Mouse (Mus musculus) gastrocnemius, adult 18-20 months (tissue): ENCODE measurements around the gene Disp1. TPM values are rescaled to one million over a fixed set of nuclear protein-coding genes. Genes with fewer than 3 reads are reported as not detected.

ENCODE experiments used
- DNase-seq: peaks from one replicate; pipeline ENCODE4 v3.0.0; 2021; ENCODE audit warnings: low spot score
- long read RNA-seq, 2 experiments: library from polyadenylated mRNA; stranded (forward); transcript quantifications; one replicate each; pipeline ENCODE4 v2.0.0; 2021
- total RNA-seq, 2 experiments: library from RNA; stranded (reverse); gene quantifications; 2 replicates each; pipeline ENCODE4 v1.2.3; 2021

Disp1 gene
- total RNA-seq: 1 to 10 TPM; 2.3 to 3.3 TPM
- long read RNA-seq, experiment 1, full-length matches to known transcripts: 2 of 2 reads
- long read RNA-seq, experiment 1, partial matches to known transcripts: 0 of 2 reads
- long read RNA-seq, experiment 1, other reads (novel, unspliced or antisense): 0 of 2 reads
- long read RNA-seq, experiment 2, partial matches to known transcripts: 2 of 2 reads
- long read RNA-seq, experiment 2, other reads (novel, unspliced or antisense): 0 of 2 reads

GRCm38 (mm10) chr1:183220796-183221718 lies at the start of gene Disp1:
Gene Disp1, minus strand, starts transcription at chr1:183221522.
- peak; percentile 51 for DNase-seq

GRCm38 (mm10) chr1:183267666-183268065 lies 46.3 kb upstream of the Disp1 start:
- DNase-seq: no peak

GRCm38 (mm10) chr1:183265921-183266467 lies 44.7 kb upstream of the Disp1 start:
- DNase-seq: no peak

GRCm38 (mm10) chr1:183264145-183265008 lies 43.1 kb upstream of the Disp1 start:
- peak; percentile 5 for DNase-seq

GRCm38 (mm10) chr1:183252574-183252973 lies 31.3 kb upstream of the Disp1 start:
- DNase-seq: no peak

GRCm38 (mm10) chr1:183251818-183252217 lies 30.5 kb upstream of the Disp1 start:
- DNase-seq: no peak

- DNase-seq: no peak
These were observed 29.3 kb upstream of the Disp1 start for GRCm38 (mm10) chr1:183250612-183251011.

- DNase-seq: no peak
These were observed 26.8 kb upstream of the Disp1 start for GRCm38 (mm10) chr1:183248144-183248543.

GRCm38 (mm10) chr1:183243293-183243692 lies 22.0 kb upstream of the Disp1 start:
- DNase-seq: no peak

GRCm38 (mm10) chr1:183237901-183238300 lies 16.6 kb upstream of the Disp1 start:
- DNase-seq: peak; percentile 28

GRCm38 (mm10) chr1:183236460-183236859 lies 15.1 kb upstream of the Disp1 start:
- DNase-seq: no peak

- DNase-seq: no peak
These were observed 12.4 kb upstream of the Disp1 start for GRCm38 (mm10) chr1:183233679-183234174.

- DNase-seq: no peak
These were observed 11.8 kb upstream of the Disp1 start for GRCm38 (mm10) chr1:183232985-183233678.

GRCm38 (mm10) chr1:183227469-183227868 lies 6.1 kb upstream of the Disp1 start:
- DNase-seq: no peak

- no peak for DNase-seq
These were observed 2.3 kb downstream of the Disp1 start for GRCm38 (mm10) chr1:183219021-183219420.

- no peak for DNase-seq
These were observed 4.6 kb downstream of the Disp1 start for GRCm38 (mm10) chr1:183216691-183217090.

- DNase-seq: no peak
These were observed 5.6 kb downstream of the Disp1 start for GRCm38 (mm10) chr1:183215706-183216105.

- DNase-seq: no peak
These were observed 7.5 kb downstream of the Disp1 start for GRCm38 (mm10) chr1:183213850-183214249.

- DNase-seq: no peak
These were observed 8.5 kb downstream of the Disp1 start for GRCm38 (mm10) chr1:183212757-183213211.

- no peak for DNase-seq
These were observed 11.2 kb downstream of the Disp1 start for GRCm38 (mm10) chr1:183210115-183210514.
